Mouse (Mus musculus) stomach, embryonic 16.5 days (tissue): ENCODE results near the gene Coro2a. TPM values are rescaled to one million over a fixed set of nuclear protein-coding genes. Genes with fewer than 3 reads are reported as not detected.

Source experiments
- ATAC-seq: fragments of 200-750 bp; cut with Nextera tagmentation; 2 replicates; pipeline ENCODE4 v1.8.0; 2017; ENCODE audit warnings: moderate number of reproducible peaks, moderate TSS enrichment; ENCODE audit not compliant: insufficient read depth, low FRiP score
- H3K27ac ChIP-seq: fragments of 300-500 bp; sonication (generic); 2 replicates; pipeline ENCODE4 v1.5.1; 2014; ENCODE audit warnings: low read length
- H3K27me3 ChIP-seq: fragments of 300-500 bp; sonication (generic); 2 replicates; pipeline ENCODE4 v1.6.1; 2014; ENCODE audit warnings: low read length, control low read depth, mixed read lengths; ENCODE audit not compliant: control insufficient read depth, insufficient read depth
- H3K36me3 ChIP-seq: fragments of 300-500 bp; sonication (generic); 2 replicates; pipeline ENCODE4 v1.6.1; 2014; ENCODE audit warnings: low read length; ENCODE audit not compliant: control insufficient read depth, insufficient read depth
- H3K4me1 ChIP-seq: fragments of 300-500 bp; sonication (generic); 2 replicates; pipeline ENCODE4 v1.6.1; 2014; ENCODE audit warnings: low read length, control low read depth, mixed read lengths; ENCODE audit not compliant: control insufficient read depth, insufficient read depth
- H3K4me2 ChIP-seq: fragments of 300-500 bp; sonication (generic); 2 replicates; pipeline ENCODE4 v1.6.1; 2014; ENCODE audit warnings: low read depth, low read length, mixed read lengths
- H3K4me3 ChIP-seq: fragments of 300-500 bp; sonication (generic); replicated peaks from 2 replicates; pipeline ENCODE4 v1.5.1; 2014; ENCODE audit warnings: mild to moderate bottlenecking, low read length
- H3K9ac ChIP-seq: fragments of 300-500 bp; sonication (generic); 2 replicates; pipeline ENCODE4 v1.6.1; 2014; ENCODE audit warnings: low read length
- H3K9me3 ChIP-seq: fragments of 300-500 bp; sonication (generic); replicated peaks from 2 replicates; pipeline ENCODE4 v1.6.1; 2016; ENCODE audit warnings: low read length, control low read depth; ENCODE audit not compliant: control insufficient read depth
- WGBS: fragments of 180-500 bp; shearing (Covaris S2); extraction: QIAGEN DNeasy Blood & Tissue Kit; methylation state at CpG from one replicate; pipeline ENCODE4 v1.1.7; 2014; 5-methylcytosine and 5-hydroxymethylcytosine counted together
- polyA plus RNA-seq: library from polyadenylated mRNA; unstranded; fragments of >200 nt; fragmentation: Nextera tagmentation; extraction: Ambion mirVana; gene quantifications from 2 replicates; pipeline ENCODE4 v1.2.1, GENCODE M21; 2015

Coro2a gene
- polyA plus RNA-seq, 1 experiment from 2014 or later = 26.4 TPM

GRCm38 (mm10) chr4:46550406-46550805, 51.6 kb downstream of the Coro2a start:
- no peak overlapping the region for H3K27ac ChIP-seq
- peaks cover 7% of the 10 kb centered on the region; the same call in 1 of the 2 replicates for H3K4me1 ChIP-seq
- no peaks in the 10 kb centered on the region for H3K36me3 ChIP-seq
- no peak overlapping the region for H3K4me3 ChIP-seq
- ATAC-seq = no peak
- 68% methylated on average over 8 of the region's 8 CpGs for WGBS
- no peaks in the 10 kb centered on the region for H3K27me3 ChIP-seq
- no peak overlapping the region for H3K9ac ChIP-seq
- no peak overlapping the region for H3K4me2 ChIP-seq
- no peaks in the 10 kb centered on the region for H3K9me3 ChIP-seq

- H3K27ac ChIP-seq = no peak overlapping the region
- H3K9ac ChIP-seq = no peak overlapping the region
- WGBS = 79% methylated on average over 9 of the region's 10 CpGs
- no peaks in the 10 kb centered on the region for H3K36me3 ChIP-seq
- H3K4me1 ChIP-seq = peaks cover 7% of the 10 kb centered on the region; the same call in 1 of the 2 replicates
- H3K4me2 ChIP-seq = no peak overlapping the region
- H3K9me3 ChIP-seq = no peaks in the 10 kb centered on the region
- no peak overlapping the region for H3K4me3 ChIP-seq
- H3K27me3 ChIP-seq = no peaks in the 10 kb centered on the region
- ATAC-seq = no peak
Observed at GRCm38 (mm10) chr4:46549979-46550378, 52.0 kb downstream of the Coro2a start.

- H3K4me3 ChIP-seq = no peak overlapping the region
- H3K4me1 ChIP-seq = no peaks in the 10 kb centered on the region
- no peak overlapping the region for H3K4me2 ChIP-seq
- H3K36me3 ChIP-seq = no peaks in the 10 kb centered on the region
- 47% methylated on average over 6 of the region's 6 CpGs for WGBS
- H3K9ac ChIP-seq = no peak overlapping the region
- no peak for ATAC-seq
- no peak overlapping the region for H3K27ac ChIP-seq
- no peaks in the 10 kb centered on the region for H3K27me3 ChIP-seq
- H3K9me3 ChIP-seq = no peaks in the 10 kb centered on the region
Observed at GRCm38 (mm10) chr4:46546709-46547108, 55.3 kb downstream of the Coro2a start.

DNA sequence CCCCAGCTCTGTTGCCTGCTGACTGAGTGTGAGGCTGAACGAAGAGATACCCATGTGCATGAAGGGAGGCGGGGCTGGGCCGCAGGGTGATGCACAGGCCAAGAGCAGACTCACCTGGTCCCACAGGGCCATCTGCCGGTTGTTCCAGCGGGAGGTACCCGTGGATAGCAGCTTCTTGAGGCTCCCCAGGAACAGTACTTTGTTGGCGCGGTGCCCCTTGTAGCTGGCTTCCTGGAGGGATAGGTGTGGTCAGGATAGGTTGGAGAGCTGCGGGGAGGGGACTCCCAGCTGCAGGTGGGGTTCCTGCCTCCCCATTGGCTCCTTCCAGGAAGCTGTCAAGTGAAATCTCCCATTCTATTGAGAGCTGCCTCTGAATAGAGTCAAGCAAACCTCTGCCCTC, 56.5 kb downstream of the Coro2a start:
- Histone ChIP-seq H3K27ac (no peak overlapping the region), H3K27me3 (no peaks in the 10 kb centered on the region), H3K4me3 (no peak overlapping the region), H3K4me1 (no peaks in the 10 kb centered on the region), H3K9ac (no peak overlapping the region), H3K4me2 (no peak overlapping the region), H3K36me3 (no peaks in the 10 kb centered on the region), H3K9me3 (no peaks in the 10 kb centered on the region)
- peak; percentile 67; the same call in 1 of the 2 replicates for ATAC-seq
- 14% methylated on average over 9 of the region's 9 CpGs for WGBS

- H3K4me2 ChIP-seq = no peak overlapping the region
- H3K27me3 ChIP-seq = no peaks in the 10 kb centered on the region
- no peak overlapping the region for H3K27ac ChIP-seq
- no peak for ATAC-seq
- H3K9ac ChIP-seq = no peak overlapping the region
- H3K9me3 ChIP-seq = no peaks in the 10 kb centered on the region
- WGBS = 25% methylated on average over 1 of the region's 1 CpGs
- no peaks in the 10 kb centered on the region for H3K36me3 ChIP-seq
- H3K4me3 ChIP-seq = no peak overlapping the region
- H3K4me1 ChIP-seq = no peaks in the 10 kb centered on the region
Observed at GRCm38 (mm10) chr4:46544313-46544712, 57.7 kb downstream of the Coro2a start.

- no peaks in the 10 kb centered on the region for H3K9me3 ChIP-seq
- no peaks in the 10 kb centered on the region for H3K27me3 ChIP-seq
- no peak overlapping the region for H3K4me2 ChIP-seq
- no peak for ATAC-seq
- no peaks in the 10 kb centered on the region for H3K4me1 ChIP-seq
- H3K27ac ChIP-seq = no peak overlapping the region
- no peak overlapping the region for H3K4me3 ChIP-seq
- 82% methylated on average over 13 of the region's 13 CpGs for WGBS
- no peak overlapping the region for H3K9ac ChIP-seq
- no peaks in the 10 kb centered on the region for H3K36me3 ChIP-seq
Observed at GRCm38 (mm10) chr4:46543366-46544050, 58.5 kb downstream of the Coro2a start.

DNA sequence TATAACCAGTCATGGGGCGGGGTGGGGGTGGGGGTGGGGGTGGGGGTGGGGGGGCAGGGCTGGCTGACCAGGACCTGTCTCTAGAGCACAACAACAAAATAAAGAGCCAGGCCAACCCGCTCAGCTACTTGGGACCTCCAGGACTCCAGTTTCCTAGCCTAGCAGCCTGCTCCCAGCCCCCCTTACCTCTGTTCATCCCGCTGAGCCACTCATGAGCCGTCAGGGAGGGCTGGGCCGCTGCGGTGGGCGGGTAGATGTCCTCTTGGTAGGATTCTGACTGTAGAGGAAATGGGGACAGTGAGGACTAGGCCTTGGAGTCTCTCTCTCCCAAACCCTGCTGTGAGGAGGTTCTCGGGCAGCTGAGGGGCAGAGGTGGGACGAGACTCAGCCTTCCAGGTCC, 60.3 kb downstream of the Coro2a start:
- no peaks in the 10 kb centered on the region for H3K36me3 ChIP-seq
- no peak overlapping the region for H3K4me3 ChIP-seq
- no peak overlapping the region for H3K4me2 ChIP-seq
- H3K9ac ChIP-seq = no peak overlapping the region
- no peak overlapping the region for H3K27ac ChIP-seq
- H3K9me3 ChIP-seq = no peaks in the 10 kb centered on the region
- 50% methylated on average over 8 of the region's 9 CpGs for WGBS
- H3K4me1 ChIP-seq = no peaks in the 10 kb centered on the region
- no peak for ATAC-seq
- peaks cover 2% of the 10 kb centered on the region; the same call in 1 of the 2 replicates for H3K27me3 ChIP-seq

GRCm38 (mm10) chr4:46539167-46539566, 62.8 kb downstream of the Coro2a start:
- no peak overlapping the region for H3K27ac ChIP-seq
- no peak overlapping the region for H3K4me2 ChIP-seq
- no peak for ATAC-seq
- H3K9me3 ChIP-seq = no peaks in the 10 kb centered on the region
- 53% methylated on average over 9 of the region's 9 CpGs for WGBS
- H3K36me3 ChIP-seq = no peaks in the 10 kb centered on the region
- peaks cover 22% of the 10 kb centered on the region; the same call in 1 of the 2 replicates for H3K27me3 ChIP-seq
- no peak overlapping the region for H3K4me3 ChIP-seq
- no peak overlapping the region for H3K9ac ChIP-seq
- H3K4me1 ChIP-seq = peaks cover 7% of the 10 kb centered on the region; the same call in 1 of the 2 replicates

DNA sequence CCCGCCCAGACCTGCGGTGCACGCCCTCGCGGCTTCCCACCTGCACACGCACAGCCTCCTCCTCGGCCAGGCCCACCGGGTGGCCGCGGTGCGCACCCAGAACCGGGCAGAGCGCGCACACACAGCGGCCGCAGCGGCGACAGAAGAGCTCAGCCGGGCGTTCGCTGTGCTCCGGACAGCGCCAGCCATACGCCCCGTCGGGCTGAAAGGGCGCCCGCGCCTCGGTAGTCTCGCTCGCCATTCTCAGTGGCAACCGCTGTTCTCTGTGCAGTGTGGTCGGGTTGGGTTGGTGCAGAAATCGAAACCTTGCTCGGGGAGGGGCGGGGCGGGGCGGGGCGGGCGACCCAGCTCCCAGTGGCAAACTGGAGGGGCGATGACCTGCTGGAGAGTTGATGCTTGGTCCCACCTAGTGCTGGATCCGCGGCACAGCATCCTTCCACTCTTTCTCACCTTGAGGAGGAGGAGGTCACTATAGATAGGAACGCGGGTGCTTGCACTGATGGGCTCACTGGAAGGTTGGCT, 66.1 kb downstream of the Coro2a start, which contains the start of gene Trim14:
Gene Trim14 (minus strand): TSS at position 302 of the 522 bp plus-strand sequence.
- Histone ChIP-seq H3K36me3 (no peaks in the 10 kb centered on the region), H3K27me3 (peaks cover 22% of the 10 kb centered on the region; the same call in 1 of the 2 replicates), H3K4me2 (peak within 1 kb of the TSS; percentile 71), H3K4me3 (peak within 1 kb of the TSS; percentile 58), H3K27ac (no peak within 1 kb of the TSS; the same call in 1 of the 2 replicates), H3K4me1 (peaks cover 7% of the 10 kb centered on the region; the same call in 1 of the 2 replicates), H3K9ac (peak within 1 kb of the TSS; percentile 73), H3K9me3 (no peaks in the 10 kb centered on the region)
- ATAC-seq = peak; percentile 61; the same call in 1 of the 2 replicates
- WGBS = under 1% methylated on average over 46 of the region's 46 CpGs
